Mouse (Mus musculus) embryonic facial prominence, embryonic 12.5 days (tissue): ENCODE results near the gene Gad1. TPM values are rescaled to one million over a fixed set of nuclear protein-coding genes. Genes with fewer than 3 reads are reported as not detected.

Source experiments
- ATAC-seq: fragments of 200-750 bp; cut with Nextera tagmentation; 2 replicates; pipeline ENCODE4 v1.8.0; 2017; ENCODE audit not compliant: insufficient number of reproducible peaks, insufficient read depth, low FRiP score, low TSS enrichment
- H3K27ac ChIP-seq: fragments of 300-500 bp; sonication (generic); 2 replicates; pipeline ENCODE4 v1.5.1; 2016; ENCODE audit warnings: mild to moderate bottlenecking
- H3K27me3 ChIP-seq: fragments of 300-500 bp; sonication (generic); 2 replicates; pipeline ENCODE4 v1.6.1; 2016; ENCODE audit warnings: mild to moderate bottlenecking, moderate library complexity
- H3K36me3 ChIP-seq: fragments of 300-500 bp; sonication (generic); 2 replicates; pipeline ENCODE4 v1.6.1; 2016; ENCODE audit warnings: mild to moderate bottlenecking
- H3K4me1 ChIP-seq: fragments of 300-500 bp; sonication (generic); 2 replicates; pipeline ENCODE4 v1.6.1; 2016
- H3K4me2 ChIP-seq: fragments of 300-500 bp; sonication (generic); replicated peaks from 2 replicates; pipeline ENCODE4 v1.6.1; 2016; ENCODE audit warnings: mild to moderate bottlenecking, moderate library complexity
- H3K4me3 ChIP-seq: fragments of 300-500 bp; sonication (generic); 2 replicates; pipeline ENCODE4 v1.5.1; 2016; ENCODE audit warnings: mild to moderate bottlenecking
- H3K9ac ChIP-seq: fragments of 300-500 bp; sonication (generic); 2 replicates; pipeline ENCODE4 v1.6.1; 2016; ENCODE audit warnings: mild to moderate bottlenecking, moderate library complexity
- H3K9me3 ChIP-seq: fragments of 300-500 bp; sonication (generic); 2 replicates; pipeline ENCODE4 v1.6.1; 2016; ENCODE audit warnings: mild to moderate bottlenecking, moderate library complexity
- WGBS: fragments of 180-500 bp; shearing (Covaris S2); methylation state at CpG from one replicate; pipeline ENCODE4 v1.1.7; 2016; 5-methylcytosine and 5-hydroxymethylcytosine counted together
- polyA plus RNA-seq: library from polyadenylated mRNA; unstranded; fragments of >200 nt; fragmentation: Nextera tagmentation; extraction: Ambion mirVana; gene quantifications from 2 replicates; pipeline ENCODE4 v1.2.1, GENCODE M21; 2016

Gene Gad1
- polyA plus RNA-seq, 1 experiment from 2014 or later: 0.96 TPM

GRCm38 (mm10) chr2:70631321-70631720, 78.4 kb downstream of the Gad1 start:
- Histone ChIP-seq H3K4me1 (peaks cover 11% of the 10 kb centered on the region; the same call in 1 of the 2 replicates), H3K4me2 (no peak overlapping the region), H3K9ac (no peak overlapping the region), H3K4me3 (no peak overlapping the region), H3K36me3 (no peaks in the 10 kb centered on the region), H3K27ac (no peak overlapping the region), H3K27me3 (no peaks in the 10 kb centered on the region), H3K9me3 (no peaks in the 10 kb centered on the region)
- ATAC-seq: no peak
- 66% methylated on average over 1 of the region's 1 CpGs for WGBS

- no peak overlapping the region for H3K4me3 ChIP-seq
- peaks cover 11% of the 10 kb centered on the region; the same call in 1 of the 2 replicates for H3K4me1 ChIP-seq
- no peak for ATAC-seq
- H3K27ac ChIP-seq: no peak overlapping the region
- WGBS: 70% methylated on average over 1 of the region's 1 CpGs
- H3K9me3 ChIP-seq: no peaks in the 10 kb centered on the region
- H3K36me3 ChIP-seq: no peaks in the 10 kb centered on the region
- H3K27me3 ChIP-seq: no peaks in the 10 kb centered on the region
- H3K9ac ChIP-seq: no peak overlapping the region
- H3K4me2 ChIP-seq: no peak overlapping the region
Measured at GRCm38 (mm10) chr2:70632412-70632811, 79.5 kb downstream of the Gad1 start.

DNA sequence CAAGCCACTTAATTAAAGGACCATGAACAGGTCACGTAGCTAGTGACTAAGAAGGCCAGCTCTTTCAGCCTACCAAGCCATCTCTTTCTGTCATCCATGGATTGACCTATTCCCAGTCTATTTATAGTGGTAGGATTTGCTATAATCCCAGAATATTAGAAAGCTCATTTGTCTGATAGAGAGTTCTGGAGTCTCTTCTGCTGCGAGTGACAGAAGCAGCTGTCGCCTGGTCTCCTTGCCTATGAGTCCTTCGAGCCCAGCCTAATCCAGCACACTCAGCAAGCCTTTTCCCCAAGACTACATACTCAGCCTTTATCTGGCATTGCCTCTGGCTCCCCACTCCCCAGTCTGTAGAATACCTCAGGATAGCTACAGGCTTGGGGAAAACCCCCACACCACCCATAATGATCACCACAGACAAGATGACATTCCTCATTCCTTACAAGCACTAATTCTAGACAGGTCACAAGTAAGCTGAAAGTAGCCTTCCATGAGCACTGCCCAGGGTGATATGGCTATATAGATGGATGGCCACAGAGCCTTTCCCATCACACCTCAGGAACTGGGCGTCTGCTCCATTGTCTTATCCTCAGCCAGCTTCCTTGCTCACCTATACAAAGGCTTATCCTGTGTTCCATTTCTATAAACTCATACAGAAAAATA, 81.3 kb downstream of the Gad1 start:
- ATAC-seq: no peak
- H3K36me3 ChIP-seq: no peaks in the 10 kb centered on the region
- no peaks in the 10 kb centered on the region for H3K9me3 ChIP-seq
- H3K27me3 ChIP-seq: no peaks in the 10 kb centered on the region
- no peak overlapping the region for H3K4me3 ChIP-seq
- no peak overlapping the region for H3K27ac ChIP-seq
- no peak overlapping the region for H3K4me2 ChIP-seq
- H3K4me1 ChIP-seq: peaks cover 9% of the 10 kb centered on the region; the same call in 1 of the 2 replicates
- 79% methylated on average over 5 of the region's 5 CpGs for WGBS
- no peak overlapping the region for H3K9ac ChIP-seq

- no peak overlapping the region for H3K4me2 ChIP-seq
- H3K4me3 ChIP-seq: no peak overlapping the region
- H3K9ac ChIP-seq: no peak overlapping the region
- no peaks in the 10 kb centered on the region for H3K27me3 ChIP-seq
- H3K9me3 ChIP-seq: no peaks in the 10 kb centered on the region
- H3K36me3 ChIP-seq: no peaks in the 10 kb centered on the region
- no peak for ATAC-seq
- no peaks in the 10 kb centered on the region for H3K4me1 ChIP-seq
- H3K27ac ChIP-seq: no peak overlapping the region
Measured at GRCm38 (mm10) chr2:70640968-70641367, 88.1 kb downstream of the Gad1 start.

- H3K4me1 ChIP-seq: no peaks in the 10 kb centered on the region
- no peak overlapping the region for H3K4me3 ChIP-seq
- no peak overlapping the region for H3K4me2 ChIP-seq
- no peaks in the 10 kb centered on the region for H3K27me3 ChIP-seq
- 65% methylated on average over 16 of the region's 16 CpGs for WGBS
- H3K9me3 ChIP-seq: no peaks in the 10 kb centered on the region
- no peaks in the 10 kb centered on the region for H3K36me3 ChIP-seq
- ATAC-seq: no peak
- no peak overlapping the region for H3K27ac ChIP-seq
- no peak overlapping the region for H3K9ac ChIP-seq
Measured at GRCm38 (mm10) chr2:70642971-70643565, 90.2 kb downstream of the Gad1 start.

- Histone ChIP-seq H3K27ac (no peak overlapping the region), H3K36me3 (no peaks in the 10 kb centered on the region), H3K4me2 (no peak overlapping the region), H3K9ac (no peak overlapping the region), H3K9me3 (no peaks in the 10 kb centered on the region), H3K27me3 (no peaks in the 10 kb centered on the region), H3K4me3 (no peak overlapping the region), H3K4me1 (no peaks in the 10 kb centered on the region)
- no peak for ATAC-seq
- WGBS: 74% methylated on average over 6 of the region's 6 CpGs
Measured at GRCm38 (mm10) chr2:70645266-70645780, 92.5 kb downstream of the Gad1 start.

DNA sequence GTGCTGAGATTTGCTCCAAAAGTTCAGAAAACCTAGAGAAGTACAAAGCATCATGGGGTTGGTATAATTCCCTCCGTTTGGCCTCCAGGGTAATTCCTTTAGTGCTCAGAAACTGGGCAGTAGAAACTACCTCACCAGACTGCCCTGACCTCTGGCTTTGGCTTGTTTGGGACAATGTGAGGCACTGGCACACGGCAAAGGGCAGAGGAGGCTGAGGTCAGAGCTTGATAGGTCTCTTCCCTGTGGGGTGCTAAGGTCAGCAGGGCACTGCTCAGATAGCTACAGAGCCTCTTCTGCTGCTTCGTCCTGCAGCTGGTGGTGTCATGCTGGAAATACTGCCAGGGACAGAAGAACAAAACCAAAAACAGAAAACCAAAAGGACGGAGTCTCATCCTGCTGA, 94.8 kb downstream of the Gad1 start:
- no peak overlapping the region for H3K4me2 ChIP-seq
- H3K27ac ChIP-seq: no peak overlapping the region
- no peak for ATAC-seq
- H3K36me3 ChIP-seq: no peaks in the 10 kb centered on the region
- H3K27me3 ChIP-seq: no peaks in the 10 kb centered on the region
- no peak overlapping the region for H3K9ac ChIP-seq
- WGBS: 32% methylated on average over 4 of the region's 4 CpGs
- H3K4me1 ChIP-seq: no peaks in the 10 kb centered on the region
- H3K9me3 ChIP-seq: no peaks in the 10 kb centered on the region
- no peak overlapping the region for H3K4me3 ChIP-seq

GRCm38 (mm10) chr2:70648271-70648670, 95.4 kb downstream of the Gad1 start:
- Histone ChIP-seq H3K27me3 (no peaks in the 10 kb centered on the region), H3K9me3 (no peaks in the 10 kb centered on the region), H3K9ac (no peak overlapping the region), H3K4me2 (no peak overlapping the region), H3K36me3 (no peaks in the 10 kb centered on the region), H3K4me3 (no peak overlapping the region), H3K4me1 (no peaks in the 10 kb centered on the region), H3K27ac (no peak overlapping the region)
- WGBS: 88% methylated on average over 5 of the region's 5 CpGs
- no peak for ATAC-seq

- WGBS: 84% methylated on average over 4 of the region's 4 CpGs
- H3K9ac ChIP-seq: no peak overlapping the region
- no peaks in the 10 kb centered on the region for H3K4me1 ChIP-seq
- H3K36me3 ChIP-seq: no peaks in the 10 kb centered on the region
- H3K27ac ChIP-seq: no peak overlapping the region
- H3K27me3 ChIP-seq: no peaks in the 10 kb centered on the region
- H3K4me2 ChIP-seq: no peak overlapping the region
- ATAC-seq: no peak
- no peak overlapping the region for H3K4me3 ChIP-seq
- no peaks in the 10 kb centered on the region for H3K9me3 ChIP-seq
Measured at GRCm38 (mm10) chr2:70649471-70649870, 96.6 kb downstream of the Gad1 start.

Other genes starting within 250 kb of the Gad1 start
- 6.5 and 7.8 TPM in 2 replicates for gene Sp5, start 78.1 kb upstream of the Gad1 start, polyA plus RNA-seq
- gene Erich2, start 44.3 kb upstream of the Gad1 start, polyA plus RNA-seq: 2.1 and 2.4 TPM in 2 replicates
- gene Gorasp2, start 108.5 kb downstream of the Gad1 start, polyA plus RNA-seq: 149 and 150 TPM in 2 replicates
- 6.2 and 6.5 TPM in 2 replicates for gene Gm26558, start 109.0 kb downstream of the Gad1 start, polyA plus RNA-seq